Mouse (Mus musculus) R1 (cell line): ENCODE measurements around the gene 1700016K19Rik.
A peak's percentile ranks its signal among the peaks of the same experiment; 100 is the strongest.

Experiments used
- DNase-seq: peaks from one replicate; pipeline ENCODE4 v3.0.0-alpha.2; 2018; ENCODE audit warnings: low read depth, low spot score

1700016K19Rik gene

GRCm38 (mm10) chr11:75984581-75984980, 15.1 kb upstream of the 1700016K19Rik start:
- no peak for DNase-seq

- no peak for DNase-seq
Measured at GRCm38 (mm10) chr11:75985948-75986347, 13.8 kb upstream of the 1700016K19Rik start.

GRCm38 (mm10) chr11:75990965-75991835, 8.5 kb upstream of the 1700016K19Rik start:
- peak; percentile 60 for DNase-seq

GRCm38 (mm10) chr11:75991911-75992310, 7.8 kb upstream of the 1700016K19Rik start:
- DNase-seq: peak; percentile 45

GRCm38 (mm10) chr11:75992481-75992880, 7.2 kb upstream of the 1700016K19Rik start:
- no peak for DNase-seq

- no peak for DNase-seq
Measured at GRCm38 (mm10) chr11:75994357-75994756, 5.4 kb upstream of the 1700016K19Rik start.

GRCm38 (mm10) chr11:76000701-76001100, 989 bp downstream of the 1700016K19Rik start:
- no peak for DNase-seq

GRCm38 (mm10) chr11:76001237-76001878, 1.6 kb downstream of the 1700016K19Rik start:
- DNase-seq: no peak

- DNase-seq: peak; percentile 65
Measured at GRCm38 (mm10) chr11:76004276-76004675, 4.6 kb downstream of the 1700016K19Rik start.

- DNase-seq: no peak
Measured at GRCm38 (mm10) chr11:76008162-76008561, 8.4 kb downstream of the 1700016K19Rik start.

- DNase-seq: no peak
Measured at GRCm38 (mm10) chr11:76009101-76009500, 9.4 kb downstream of the 1700016K19Rik start.

GRCm38 (mm10) chr11:76010838-76011624, 11.3 kb downstream of the 1700016K19Rik start:
- no peak for DNase-seq

GRCm38 (mm10) chr11:76015251-76015650, 15.5 kb downstream of the 1700016K19Rik start:
- DNase-seq: no peak

- no peak for DNase-seq
Measured at GRCm38 (mm10) chr11:76015814-76016213, 16.1 kb downstream of the 1700016K19Rik start.

- DNase-seq: no peak
Measured at GRCm38 (mm10) chr11:76019879-76020278, 20.2 kb downstream of the 1700016K19Rik start.

GRCm38 (mm10) chr11:76020916-76021315, 21.2 kb downstream of the 1700016K19Rik start:
- DNase-seq: no peak

- no peak for DNase-seq
Measured at GRCm38 (mm10) chr11:76025080-76025583, 25.4 kb downstream of the 1700016K19Rik start.

GRCm38 (mm10) chr11:76026527-76027138, 26.9 kb downstream of the 1700016K19Rik start:
- DNase-seq: peak; percentile 31

- DNase-seq: peak; percentile 43
Measured at GRCm38 (mm10) chr11:76027139-76028071, 27.7 kb downstream of the 1700016K19Rik start, which contains the start of gene Rflnb. Gene Rflnb (minus strand): TSS chr11:76027782.

GRCm38 (mm10) chr11:76028072-76028465, 28.4 kb downstream of the 1700016K19Rik start:
- DNase-seq: peak; percentile 22
